In genomic region chr2:134549770-134550169, GRCm38 (mm10) we compare ENCODE assay signal across 10 mouse cellular contexts. TPM values are rescaled to one million over a fixed set of nuclear protein-coding genes. Genes with fewer than 3 reads are reported as not detected.
DNase-seq lines count a peak whose midpoint lies in the region.
"Had no signal": no experiment of that assay in that cellular context is flagged by ENCODE, and none has a peak within 500 bp of the region (broad histone marks: within the 10 kb centered on the region; RNA-seq: fewer than 3 reads in every experiment).

No protein-coding gene starts in this region.

- WGBS in large intestine, adult 2 months, result 8% methylated on average over 4 of the region's 4 CpGs

- DNase-seq in heart, postnatal 10 days, result peak; percentile 50 to 79
- no peak for DNase-seq in heart, adult 11 months
- DNase-seq in CD4-positive helper T cell, adult 2 months (ENCODE audit: low read depth, low spot score), result peak; percentile 38
- peak; percentile 75 for DNase-seq in brain, adult 2 months (ENCODE audit: low read depth, low spot score)
- DNase-seq in fibroblast of lung, adult 2 months (ENCODE audit: low read depth), result peak; percentile 24
- peak; percentile 31 for DNase-seq in large intestine, adult 2 months (ENCODE audit: low read depth, low spot score)
- peak; percentile 76 for DNase-seq in lung, postnatal 14 days
- DNase-seq in telencephalon, adult 2 months (ENCODE audit: low read depth, low spot score), result peak; percentile 40

- intact Hi-C loops in heart, postnatal 10 days (cut with DNase I), result loop anchor here (1.0 to 5.0 kb wide), 3 partner anchors 128 to 781 kb away; partner anchors contain the start of gene Plcb1

RNA-seq across cellular contexts. Expression of gene Hao1, which starts 4.4 kb away (rescaled TPM):
- total RNA-seq in heart, postnatal 10 days (2021), result not detected
- polyA plus RNA-seq in large intestine, adult 2 months (2012; rRNA removed), result not detected in 2 replicates
- polyA plus RNA-seq: embryonic facial prominence, embryonic 12.5 days; macrophage had no signal
